Mouse (Mus musculus) ES-E14 (cell line): Measurements from ENCODE around the gene Gm47429. TPM values are rescaled to one million over a fixed set of nuclear protein-coding genes. Genes with fewer than 3 reads are reported as not detected.
A peak's percentile ranks its signal among the peaks of the same experiment; 100 is the strongest.
"Not testable (repeated sequence)": the region's sequence is repeated elsewhere in the genome, so short reads cannot be mapped to it uniquely, and the experiment has no call there.

Experiments used
- DNase-seq: peaks from one replicate; pipeline ENCODE4 v3.0.0-alpha.2; 2013; ENCODE audit warnings: low read depth, low spot score
- H3K27ac ChIP-seq: 2 replicates; pipeline ENCODE4 v1.5.1; 2012; ENCODE audit warnings: low read depth, mild to moderate bottlenecking, low read length, moderate library complexity, mixed read lengths; ENCODE audit not compliant: poor library complexity, insufficient read depth, severe bottlenecking
- H3K36me3 ChIP-seq: 2 replicates; pipeline ENCODE4 v1.6.1; 2012; ENCODE audit warnings: mild to moderate bottlenecking, low read length, moderate library complexity, mixed read lengths; ENCODE audit not compliant: control insufficient read depth, poor library complexity, insufficient read depth, severe bottlenecking
- H3K4me1 ChIP-seq, 2 experiments: fragments of 150-350 bp in 1 of 2; sonication (generic) in 1 of 2; 2 replicates each; pipeline ENCODE4 v1.6.1; 2012; ENCODE audit warnings: low read length in 2 of 2, mild to moderate bottlenecking in 1 of 2, mixed read lengths in 1 of 2; ENCODE audit not compliant: control insufficient read depth in 2 of 2, insufficient read depth in 2 of 2, poor library complexity in 1 of 2
- H3K4me3 ChIP-seq, 2 experiments: fragments of 150-350 bp in 1 of 2; sonication (generic) in 1 of 2; 2 replicates each; pipeline ENCODE4 v1.5.1; 2012; ENCODE audit warnings: low read length in 2 of 2, low read depth in 1 of 2, mild to moderate bottlenecking in 1 of 2, mixed read lengths in 1 of 2; ENCODE audit not compliant: insufficient read depth in 1 of 2, poor library complexity in 1 of 2, severe bottlenecking in 1 of 2
- H3K9ac ChIP-seq: 2 replicates; pipeline ENCODE4 v1.6.1; 2012; ENCODE audit warnings: low read depth, mild to moderate bottlenecking, low read length, mixed read lengths; ENCODE audit not compliant: poor library complexity, insufficient read depth, severe bottlenecking
- H3K9me3 ChIP-seq: fragments of 150-350 bp; sonication (generic); 2 replicates; pipeline ENCODE4 v1.6.1; 2012; ENCODE audit warnings: low read depth, mild to moderate bottlenecking, low read length; ENCODE audit not compliant: control insufficient read depth, insufficient read depth
- CHD2 ChIP-seq: IDR thresholded peaks from 2 replicates; pipeline ENCODE4 v1.6.1; 2014; ENCODE audit warnings: mild to moderate bottlenecking, low read depth, low read length, inconsistent platforms
- HCFC1 ChIP-seq: IDR thresholded peaks from 2 replicates; pipeline ENCODE4 v1.6.1; 2012; ENCODE audit warnings: low read length, inconsistent platforms, borderline replicate concordance; ENCODE audit not compliant: insufficient read depth
- MAFK ChIP-seq: IDR thresholded peaks from 2 replicates; pipeline ENCODE4 v1.6.1; 2014; ENCODE audit warnings: mild to moderate bottlenecking, low read depth, low read length, inconsistent platforms; ENCODE audit not compliant: insufficient read depth
- ZC3H11A ChIP-seq: IDR thresholded peaks from 2 replicates; pipeline ENCODE4 v1.6.1; 2012; ENCODE audit warnings: low read depth, mild to moderate bottlenecking, inconsistent platforms, low read length, borderline replicate concordance
- ZNF384 ChIP-seq: IDR thresholded peaks from 2 replicates; pipeline ENCODE4 v1.6.1; 2012; ENCODE audit warnings: low read depth, low read length, inconsistent platforms
- in situ Hi-C, 2 experiments: fragments of 600-800 bp; cut with MboI; formaldehyde crosslinking; loops; one replicate each; pipeline ENCODE4 v1.15.1; 2025; ENCODE audit warnings: low sequenced_read_pairs in 2 of 2, inconsistent platforms in 1 of 2; ENCODE audit not compliant: unreplicated experiment in 2 of 2
- total RNA-seq: library from RNA; depleted of rRNA; stranded (reverse); fragments of 300-350 nt; gene quantifications from 2 replicates; pipeline ENCODE4 v1.2.3, GENCODE M21; 2012

The Gm47429 gene
- total RNA-seq, 1 experiment, result 0.67 TPM

- Histone ChIP-seq H3K27ac (peak overlapping the region; percentile 75), H3K36me3 (no peaks in the 10 kb centered on the region), H3K9ac (no peak overlapping the region), H3K4me1 (peaks cover 11 to 13% of the 10 kb centered on the region in 2 experiments; a peak in 3 of 4 replicates), H3K9me3 (no peaks in the 10 kb centered on the region), H3K4me3 (no peak overlapping the region)
- no peak for TF ChIP-seq HCFC1
- TF ChIP-seq ZNF384, result no peak
- no peak for TF ChIP-seq CHD2
- no peak for TF ChIP-seq MAFK
- in situ Hi-C loops, result no loop called here
- DNase-seq, result no peak
Observed at GRCm38 (mm10) chr13:50453426-50453825, 9.7 kb upstream of the Gm47429 start.

- DNase-seq, H3K9me3 ChIP-seq, in situ Hi-C loops, H3K27ac ChIP-seq, H3K36me3 ChIP-seq, H3K4me3 ChIP-seq: not testable (repeated sequence)
- Histone ChIP-seq H3K4me1 (peaks cover 11 to 13% of the 10 kb centered on the region in 2 experiments; a peak in 3 of 4 replicates), H3K9ac (peak overlapping the region; percentile 29; the same call in 1 of the 2 replicates)
Observed at GRCm38 (mm10) chr13:50452266-50452665, 8.6 kb upstream of the Gm47429 start.

GRCm38 (mm10) chr13:50445261-50445660, 1.5 kb upstream of the Gm47429 start:
- H3K36me3 ChIP-seq, result no peaks in the 10 kb centered on the region
- H3K9ac ChIP-seq, result no peak overlapping the region
- no peaks in the 10 kb centered on the region for H3K4me1 ChIP-seq
- H3K4me3 ChIP-seq, result no peak overlapping the region
- H3K27ac ChIP-seq, result no peak overlapping the region
- DNase-seq, result no peak
- TF ChIP-seq ZNF384 (no peak), HCFC1 (no peak), CHD2 (no peak), MAFK (no peak)
- in situ Hi-C loops, result no loop called here
- no peaks in the 10 kb centered on the region for H3K9me3 ChIP-seq

- no peaks in the 10 kb centered on the region for H3K9me3 ChIP-seq
- TF ChIP-seq HCFC1 (no peak), CHD2 (no peak), MAFK (no peak), ZNF384 (no peak), ZC3H11A (no peak)
- in situ Hi-C loops, result no loop called here
Observed at GRCm38 (mm10) chr13:50426686-50427085, 17.0 kb downstream of the Gm47429 start.

GRCm38 (mm10) chr13:50424517-50424916, 19.2 kb downstream of the Gm47429 start:
- no peak for TF ChIP-seq HCFC1
- H3K27ac ChIP-seq, result no peak overlapping the region
- no peak overlapping the region for H3K9ac ChIP-seq
- DNase-seq, result no peak
- H3K9me3 ChIP-seq, result no peaks in the 10 kb centered on the region
- H3K4me3 ChIP-seq, result no peak overlapping the region
- H3K36me3 ChIP-seq, result peaks cover 40% of the 10 kb centered on the region
- in situ Hi-C loops, result no loop called here
- H3K4me1 ChIP-seq, result no peaks in the 10 kb centered on the region

More at GRCm38 (mm10) chr13:50426686-50427085, 17.0 kb downstream of the Gm47429 start:
- Histone ChIP-seq H3K4me3 (no peak overlapping the region), H3K36me3 (peaks cover 44% of the 10 kb centered on the region), H3K27ac (no peak overlapping the region), H3K9ac (no peak overlapping the region), H3K4me1 (no peaks in the 10 kb centered on the region)
- no peak for DNase-seq
